Mouse (Mus musculus) layer of hippocampus, adult 18-20 months (tissue): ENCODE results near the gene Eid1. TPM values are rescaled to one million over a fixed set of nuclear protein-coding genes. Genes with fewer than 3 reads are reported as not detected.

Experiments
- DNase-seq, 2 experiments: peaks; one replicate each; pipeline ENCODE4 v3.0.0; 2022; ENCODE audit warnings: low spot score in 2 of 2
- total RNA-seq, 2 experiments: library from RNA; stranded (reverse); gene quantifications; 2 replicates each; pipeline ENCODE4 v1.2.3; 2021

Gene Eid1
- total RNA-seq, 2 experiments from 2014 or later: 258 to 271 TPM

- DNase-seq: no peak
These were observed 5.7 kb upstream of the Eid1 start for GRCm38 (mm10) chr2:125667184-125667583.

GRCm38 (mm10) chr2:125667721-125668120 lies 5.2 kb upstream of the Eid1 start:
- DNase-seq: no peak

GRCm38 (mm10) chr2:125670846-125671245 lies 2.0 kb upstream of the Eid1 start:
- DNase-seq: no peak

- no peak for DNase-seq
These were observed 333 bp upstream of the Eid1 start for GRCm38 (mm10) chr2:125672568-125672956.

- no peak for DNase-seq
These were observed 8.9 kb downstream of the Eid1 start for GRCm38 (mm10) chr2:125681811-125682210.

- DNase-seq: no peak
These were observed 11.0 kb downstream of the Eid1 start for GRCm38 (mm10) chr2:125683895-125684294.

- peak in 1 of 2 experiments; percentile 38 for DNase-seq
These were observed 11.9 kb downstream of the Eid1 start for GRCm38 (mm10) chr2:125684559-125685440.

- no peak for DNase-seq
These were observed 12.7 kb downstream of the Eid1 start for GRCm38 (mm10) chr2:125685441-125686150.

- peak in 1 of 2 experiments; percentile 32 for DNase-seq
These were observed 19.1 kb downstream of the Eid1 start for GRCm38 (mm10) chr2:125692010-125692409.

GRCm38 (mm10) chr2:125694798-125695197 lies 21.9 kb downstream of the Eid1 start:
- DNase-seq: no peak

GRCm38 (mm10) chr2:125696219-125696618 lies 23.3 kb downstream of the Eid1 start:
- DNase-seq: no peak

GRCm38 (mm10) chr2:125701606-125702005 lies 28.7 kb downstream of the Eid1 start:
- DNase-seq: no peak

GRCm38 (mm10) chr2:125702851-125703250 lies 30.0 kb downstream of the Eid1 start:
- DNase-seq: no peak

- no peak for DNase-seq
These were observed 32.2 kb downstream of the Eid1 start for GRCm38 (mm10) chr2:125704907-125705631.

- DNase-seq: no peak
These were observed 33.6 kb downstream of the Eid1 start for GRCm38 (mm10) chr2:125706510-125706921.

- DNase-seq: no peak
These were observed 43.7 kb downstream of the Eid1 start for GRCm38 (mm10) chr2:125716599-125716998.

GRCm38 (mm10) chr2:125723086-125723407 lies 50.2 kb downstream of the Eid1 start:
- no peak for DNase-seq

- peak in 1 of 2 experiments; percentile 47 for DNase-seq
These were observed 50.7 kb downstream of the Eid1 start for GRCm38 (mm10) chr2:125723408-125724085.

GRCm38 (mm10) chr2:125724086-125724430 lies 51.2 kb downstream of the Eid1 start, which contains the start of gene Shc4:
TSS of gene Shc4 (minus strand) at chr2:125724148.
- DNase-seq: peak in 1 of 2 experiments; percentile 26
